Mouse (Mus musculus) effector memory CD4-positive, alpha-beta T cell, adult 7 months (primary cell): ENCODE data around the gene Pnpla6. TPM values are rescaled to one million over a fixed set of nuclear protein-coding genes. Genes with fewer than 3 reads are reported as not detected.

Experiments used
- polyA plus RNA-seq: library from polyadenylated mRNA; unstranded; fragments of 100-300 nt; shearing (Covaris generic); gene quantifications from one replicate; pipeline ENCODE4 v1.2.1, GENCODE M21; 2017

Gene Pnpla6
- 37.4 TPM for polyA plus RNA-seq

DNA sequence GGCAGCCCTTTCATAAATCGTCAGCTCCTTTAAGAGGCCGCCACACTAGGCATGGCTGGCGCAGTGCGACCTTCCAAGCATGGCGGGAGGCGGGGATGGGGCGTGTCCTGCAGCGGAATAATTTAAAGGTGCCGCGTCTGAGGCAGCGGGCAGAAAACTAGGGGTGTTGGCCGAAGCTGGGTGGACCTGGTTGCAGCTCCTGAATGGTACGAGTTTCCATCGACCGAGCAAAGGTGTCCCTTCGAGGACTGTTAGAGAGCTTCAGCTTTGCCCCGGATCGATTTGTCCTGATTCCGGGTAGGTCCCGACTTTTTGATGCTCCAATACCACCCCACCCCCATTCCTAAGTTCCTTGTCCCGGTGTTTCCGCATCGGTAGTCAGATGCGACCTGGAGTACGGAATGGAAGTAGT lies at the start of gene Pnpla6:
Gene Pnpla6 (plus strand): TSS at position 125 of the 412 bp plus-strand sequence.

DNA sequence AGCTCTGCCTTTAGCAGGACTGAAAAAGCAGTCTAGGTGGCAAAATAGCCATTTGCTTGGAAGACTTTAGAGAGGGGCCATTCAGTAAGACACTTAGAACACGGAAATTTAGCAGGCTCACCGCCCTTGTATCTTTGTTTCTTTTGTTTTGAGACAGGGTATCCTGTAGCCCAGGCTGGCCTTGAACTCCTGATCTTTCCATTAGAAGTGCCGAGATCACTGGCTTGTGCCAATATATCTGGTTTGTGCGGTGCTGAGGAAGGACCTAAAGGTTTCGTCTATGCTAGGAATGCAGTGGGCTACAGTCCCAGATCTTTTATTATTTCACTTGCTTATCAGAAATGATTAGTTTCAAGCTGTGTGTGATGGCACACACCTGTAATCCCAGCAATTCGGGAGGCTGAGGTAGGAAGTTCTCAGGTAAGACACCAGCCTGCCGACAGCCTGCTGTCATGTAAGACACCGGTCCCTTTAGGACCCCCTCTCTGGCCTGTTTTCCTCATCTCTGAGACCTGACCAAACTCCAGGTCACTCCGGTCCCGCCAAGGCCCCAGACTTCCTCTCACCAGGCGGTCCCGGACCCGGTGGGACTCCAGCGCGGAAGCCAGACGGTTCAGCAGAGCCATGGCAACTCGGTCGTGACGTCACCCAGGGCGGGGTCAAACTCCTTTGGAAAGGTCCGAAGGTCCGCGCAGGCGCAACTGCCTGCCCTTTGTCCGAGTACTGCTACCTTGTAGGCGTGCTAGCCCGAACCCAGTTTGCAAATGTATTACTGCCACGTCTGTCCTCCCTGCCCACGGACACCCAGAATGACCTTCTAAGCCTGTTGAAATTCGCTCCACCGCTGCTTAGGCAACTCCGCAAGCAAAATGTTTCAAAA lies 47.9 kb upstream of the Pnpla6 start, which contains the start of gene Pex11g:
Gene Pex11g (minus strand): TSS at position 675 of the 880 bp plus-strand sequence.

DNA sequence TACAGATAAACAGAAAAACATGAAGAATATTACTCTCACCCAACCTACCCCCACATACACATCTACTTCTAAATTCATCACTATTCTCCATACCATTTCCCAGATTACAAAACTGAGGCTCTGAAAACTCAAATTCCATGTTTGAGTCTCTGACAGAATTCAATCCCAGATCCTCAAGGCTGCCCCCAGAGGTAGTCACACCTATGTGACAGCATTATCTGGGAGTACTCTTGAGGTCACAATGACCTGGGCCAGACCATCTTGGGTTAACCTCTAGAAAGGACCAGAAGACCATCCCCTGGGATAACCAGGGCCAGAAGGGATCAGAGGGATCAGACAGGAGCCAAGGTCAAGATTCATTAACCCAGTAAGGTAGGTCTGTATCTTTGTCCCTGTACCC lies 44.6 kb upstream of the Pnpla6 start, which contains the start of gene Tex45:
Gene Tex45 (plus strand): TSS at position 301 of the 400 bp plus-strand sequence.

DNA sequence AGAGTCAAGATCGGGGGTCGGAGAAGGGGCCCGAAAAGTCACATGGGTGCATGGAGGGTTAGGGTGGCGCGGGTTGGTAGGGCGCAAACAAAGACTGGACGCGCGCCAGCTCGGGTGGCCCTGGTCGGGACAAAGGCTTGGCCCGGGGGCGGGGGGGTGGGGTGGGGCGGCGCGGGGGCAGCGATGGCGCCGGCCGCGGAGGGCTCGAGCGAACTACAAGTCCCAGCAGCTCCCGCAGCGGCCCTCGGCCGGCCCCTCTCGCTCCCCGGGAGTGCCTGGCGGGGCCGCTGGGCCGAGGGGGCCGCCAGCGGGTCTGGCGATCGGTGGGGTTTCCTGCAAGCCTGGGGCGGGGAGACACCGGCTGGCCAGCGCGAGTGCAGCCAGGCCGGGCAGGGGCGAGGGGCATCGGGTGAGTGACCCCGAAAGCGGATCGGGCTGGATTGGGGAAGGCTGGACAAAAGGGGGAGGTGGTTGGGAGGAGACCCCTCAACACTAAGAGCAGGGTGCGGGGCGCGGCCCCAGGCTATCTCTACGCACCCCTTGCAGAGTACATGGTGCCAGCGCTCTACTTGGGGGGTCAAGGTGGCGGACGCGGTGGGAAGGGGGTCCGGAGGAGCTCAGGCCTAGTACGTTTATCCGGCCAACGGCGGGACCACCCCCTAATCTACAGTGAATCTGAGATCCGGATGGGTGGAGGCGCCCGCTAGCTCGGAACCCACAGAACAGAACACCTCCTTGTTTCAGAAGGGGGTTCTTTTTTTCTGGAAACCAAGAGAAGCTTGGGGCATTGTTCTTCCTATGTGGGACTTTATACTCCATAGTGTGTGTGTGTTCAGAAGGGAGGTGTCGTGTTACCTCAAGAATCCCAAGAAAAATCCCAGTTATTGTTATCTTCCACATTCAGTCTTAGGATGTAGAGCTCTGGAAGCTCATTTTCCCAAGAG lies 22.0 kb upstream of the Pnpla6 start, which contains the start of gene Zfp358:
Gene Zfp358 (plus strand): TSS at position 238 of the 944 bp plus-strand sequence.

DNA sequence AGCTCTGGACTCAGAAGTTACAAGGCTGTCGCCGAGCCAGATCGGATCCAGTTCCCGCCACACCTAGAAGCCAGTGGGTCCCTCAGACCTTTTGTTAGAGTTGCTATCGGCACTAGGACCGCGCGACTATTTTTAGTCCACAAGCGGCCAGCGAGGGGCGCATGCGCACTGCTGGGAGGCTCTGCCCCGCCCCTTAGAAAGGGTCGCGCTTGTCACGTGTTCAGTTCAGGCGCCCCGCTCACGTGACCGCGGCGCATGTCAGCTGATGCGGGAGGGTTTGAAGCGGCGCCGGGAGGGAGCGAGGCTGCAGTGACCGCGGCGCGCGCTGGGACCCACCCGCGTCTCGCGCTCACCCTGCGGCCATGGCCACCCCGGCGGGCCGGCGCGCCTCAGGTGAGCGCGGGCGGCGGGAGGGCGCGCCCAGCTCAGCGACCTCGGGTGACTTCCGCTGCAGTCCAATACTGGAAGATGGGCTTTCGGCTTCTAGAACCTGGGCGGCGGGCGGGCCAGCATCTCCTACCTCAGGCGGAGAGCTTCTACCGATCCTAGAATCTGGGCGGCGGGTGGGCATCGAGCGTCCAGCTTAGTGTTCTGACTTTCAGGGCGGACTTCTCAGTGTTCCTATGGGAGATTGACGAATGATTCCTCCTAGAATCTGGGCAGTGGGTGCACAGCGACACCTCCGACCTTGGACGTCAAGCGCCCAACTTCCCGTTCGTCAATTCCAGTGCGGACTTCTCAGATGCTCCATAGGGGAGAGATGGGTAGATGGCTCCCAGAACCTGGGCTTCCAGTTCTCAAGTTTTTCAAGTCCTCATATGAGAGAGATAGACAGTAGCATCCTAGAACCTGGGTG lies 14.7 kb upstream of the Pnpla6 start, which contains the start of gene Mcoln1:
Gene Mcoln1 (plus strand): TSS at position 223 of the 856 bp plus-strand sequence.

DNA sequence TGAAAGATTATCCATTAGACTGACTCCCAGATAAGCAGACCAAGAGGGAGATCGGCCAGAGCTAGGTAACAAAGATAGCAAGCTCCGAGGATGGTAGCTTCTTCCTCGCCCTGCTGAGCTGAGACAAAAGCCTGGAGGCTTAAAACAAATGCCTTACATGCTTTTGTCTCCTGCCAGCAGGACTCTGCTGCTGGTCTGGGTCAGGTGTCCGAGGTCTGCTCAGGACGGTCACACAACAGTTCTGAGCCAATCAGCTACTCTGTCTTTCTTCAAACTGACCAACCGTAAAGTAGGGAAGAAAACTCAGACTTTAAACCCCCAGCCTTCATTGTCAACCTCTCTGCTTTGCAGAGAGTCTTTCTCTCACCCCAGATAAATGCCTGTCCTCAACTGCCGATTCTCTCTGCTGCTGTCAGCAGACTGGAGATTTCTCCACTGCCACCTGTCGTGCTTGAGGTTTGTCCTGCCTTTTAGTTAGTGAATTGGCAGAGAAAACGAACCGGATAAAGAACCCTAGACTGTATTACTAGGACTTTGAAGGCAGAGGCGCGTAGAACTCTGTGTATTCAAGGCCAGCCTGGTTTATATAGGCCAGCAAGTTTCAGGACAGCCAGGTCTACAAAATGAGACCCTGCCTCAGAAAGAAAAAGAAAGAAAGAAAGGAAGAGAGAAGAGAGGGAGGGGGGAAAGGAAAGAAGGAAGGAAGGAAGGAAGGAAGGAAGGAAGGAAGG lies 52.6 kb downstream of the Pnpla6 start, which contains the start of gene C330021F23Rik:
Gene C330021F23Rik (plus strand): TSS at position 350 of the 731 bp plus-strand sequence.

DNA sequence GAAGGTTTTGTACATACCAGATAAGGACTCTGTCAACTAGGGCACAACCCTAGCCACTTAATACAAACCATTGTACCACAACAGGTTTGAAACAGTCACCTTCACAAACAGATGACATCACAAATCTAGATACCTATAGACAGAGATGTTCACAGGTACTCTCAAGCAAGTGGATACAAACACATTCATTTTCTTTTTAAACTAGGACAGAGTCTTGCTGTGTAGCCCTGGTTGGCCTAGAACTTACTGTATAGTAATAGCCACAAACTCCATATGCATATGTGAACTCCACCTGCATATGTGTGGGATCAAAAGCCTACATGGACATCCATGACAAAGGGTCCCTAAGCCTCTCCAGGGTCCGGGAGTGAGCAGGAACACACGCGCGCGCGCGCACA lies 71.8 kb downstream of the Pnpla6 start, which contains the start of gene Camsap3:
Gene Camsap3 (plus strand): TSS at position 301 of the 398 bp plus-strand sequence.

Other genes with a start within 250 kb of the Pnpla6 start
- gene Insr, start 235.8 kb upstream of the Pnpla6 start, polyA plus RNA-seq, result 15.9 TPM
- gene A430078G23Rik, start 162.0 kb upstream of the Pnpla6 start, polyA plus RNA-seq, result 108 TPM
- 113 TPM for gene Arhgef18, start 122.4 kb upstream of the Pnpla6 start, polyA plus RNA-seq
- 2.7 TPM for gene Pex11g, start 47.7 kb upstream of the Pnpla6 start, polyA plus RNA-seq
- not detected for gene Tex45, start 44.5 kb upstream of the Pnpla6 start, polyA plus RNA-seq
- 1.5 TPM for gene Zfp358, start 22.2 kb upstream of the Pnpla6 start, polyA plus RNA-seq
- gene Mcoln1, start 14.9 kb upstream of the Pnpla6 start, polyA plus RNA-seq, result 81.1 TPM
- not detected for gene C330021F23Rik, start 52.6 kb downstream of the Pnpla6 start, polyA plus RNA-seq
- gene Camsap3, start 71.9 kb downstream of the Pnpla6 start, polyA plus RNA-seq, result 0.98 TPM
- 113 TPM for gene Xab2, start 105.9 kb downstream of the Pnpla6 start, polyA plus RNA-seq
- 79.9 TPM for gene Pet100, start 106.2 kb downstream of the Pnpla6 start, polyA plus RNA-seq
- not detected for gene Pcp2, start 110.2 kb downstream of the Pnpla6 start, polyA plus RNA-seq
- 212 TPM for gene Stxbp2, start 115.6 kb downstream of the Pnpla6 start, polyA plus RNA-seq
- not detected for gene Retn, start 140.4 kb downstream of the Pnpla6 start, polyA plus RNA-seq
- gene Mcemp1, start 150.4 kb downstream of the Pnpla6 start, polyA plus RNA-seq, result not detected
- not detected for gene Fcor, start 157.0 kb downstream of the Pnpla6 start, polyA plus RNA-seq
- gene Trappc5, start 160.9 kb downstream of the Pnpla6 start, polyA plus RNA-seq, result 22.3 TPM
- gene Fcer2a, start 178.8 kb downstream of the Pnpla6 start, polyA plus RNA-seq, result 0.46 TPM
- gene Clec4g, start 205.3 kb downstream of the Pnpla6 start, polyA plus RNA-seq, result not detected
- 0.60 TPM for gene Cd209a, start 233.6 kb downstream of the Pnpla6 start, polyA plus RNA-seq